ENCODE assay signal across 8 mouse cellular contexts in the genomic region with DNA sequence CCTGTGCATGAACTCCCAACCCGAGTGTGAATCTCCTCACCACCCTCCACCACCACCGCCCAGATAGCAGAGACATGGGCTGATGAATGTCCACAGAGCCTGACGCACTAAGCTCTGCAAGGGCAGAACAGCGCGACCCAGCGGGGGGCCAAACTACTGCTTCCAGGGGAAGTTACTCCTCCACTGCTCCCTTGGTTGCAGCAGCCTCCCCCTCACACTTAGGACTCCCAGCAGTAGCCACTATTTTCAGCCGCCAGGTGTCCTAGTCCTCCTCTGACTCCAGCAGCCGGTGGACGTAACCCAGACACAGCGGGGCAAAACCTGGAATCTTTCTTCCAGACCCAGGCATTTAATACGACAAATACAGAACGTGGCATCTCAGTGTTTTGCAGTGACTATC. TPM values are rescaled to one million over a fixed set of nuclear protein-coding genes. Genes with fewer than 3 reads are reported as not detected.
DNase-seq lines count a peak whose midpoint lies in the region; ATAC-seq and TF ChIP-seq lines count a peak whose summit lies in the region.

No protein-coding gene starts in this region.

- no peak for TF ChIP-seq EP300 in liver, embryonic 14.5 days (IDR thresholded peaks at IDR 0.05; ENCODE audit: low read depth)

- H3K27me3 ChIP-seq in liver, embryonic 14.5 days (ENCODE audit: control insufficient read depth, insufficient read depth, low read length): no peaks in the 10 kb centered on the region
- no peaks in the 10 kb centered on the region for H3K27me3 ChIP-seq in liver, embryonic 12.5 days (replicated peaks)
- no peaks in the 10 kb centered on the region for H3K27me3 ChIP-seq in heart, embryonic 13.5 days (replicated peaks)
- no peaks in the 10 kb centered on the region for H3K27me3 ChIP-seq in limb, embryonic 10.5 days (ENCODE audit: low read depth, poor library complexity, severe bottlenecking)

- H3K4me2 ChIP-seq in liver, embryonic 14.5 days (ENCODE audit: low read depth): no peak overlapping the region
- no peak overlapping the region for H3K4me2 ChIP-seq in liver, embryonic 12.5 days
- H3K4me2 ChIP-seq in heart, embryonic 13.5 days: peak overlapping the region; percentile 1; the same call in 1 of the 2 replicates

- TF ChIP-seq CTCF in liver, embryonic 14.5 days (IDR thresholded peaks at IDR 0.05; ENCODE audit: low read depth): peak; percentile 32

- H3K9ac ChIP-seq in liver, embryonic 14.5 days (replicated peaks): no peak overlapping the region
- H3K9ac ChIP-seq in liver, embryonic 12.5 days: no peak overlapping the region
- H3K9ac ChIP-seq in heart, embryonic 13.5 days: no peak overlapping the region

- ATAC-seq in liver, embryonic 14.5 days (ENCODE audit: insufficient read depth): no peak
- ATAC-seq in liver, embryonic 12.5 days: no peak
- no peak for ATAC-seq in heart, embryonic 13.5 days (ENCODE audit: extremely low read depth, insufficient number of reproducible peaks, low FRiP score, low TSS enrichment)

- peaks cover 0 to 5% of the 10 kb centered on the region in 2 experiments; a peak in 1 of 4 replicates for H3K4me1 ChIP-seq in liver, embryonic 14.5 days (replicated peaks; ENCODE audit: control insufficient read depth in 2 of 2, insufficient read depth in 2 of 2, low read length in 1 of 2)
- H3K4me1 ChIP-seq in liver, embryonic 12.5 days: no peaks in the 10 kb centered on the region
- peaks cover 6% of the 10 kb centered on the region; the same call in 1 of the 2 replicates for H3K4me1 ChIP-seq in heart, embryonic 13.5 days
- peaks cover 4% of the 10 kb centered on the region; the same call in 1 of the 2 replicates for H3K4me1 ChIP-seq in limb, embryonic 10.5 days

- no peak overlapping the region for H3K4me3 ChIP-seq in liver, embryonic 14.5 days (ENCODE audit: insufficient read depth in 1 of 2, low read depth in 2 of 2, low read length in 2 of 2)
- H3K4me3 ChIP-seq in liver, embryonic 12.5 days: no peak overlapping the region
- H3K4me3 ChIP-seq in heart, embryonic 13.5 days: no peak overlapping the region
- no peak overlapping the region for H3K4me3 ChIP-seq in limb, embryonic 10.5 days

- H3K36me3 ChIP-seq in liver, embryonic 14.5 days (replicated peaks; ENCODE audit: control insufficient read depth, insufficient read depth, low read depth): no peaks in the 10 kb centered on the region
- H3K36me3 ChIP-seq in liver, embryonic 12.5 days: no peaks in the 10 kb centered on the region
- H3K36me3 ChIP-seq in heart, embryonic 13.5 days: no peaks in the 10 kb centered on the region
- H3K36me3 ChIP-seq in limb, embryonic 10.5 days: no peaks in the 10 kb centered on the region

- no peaks in the 10 kb centered on the region for H3K9me3 ChIP-seq in liver, embryonic 14.5 days (ENCODE audit: control insufficient read depth, low read length)
- H3K9me3 ChIP-seq in liver, embryonic 12.5 days (replicated peaks): no peaks in the 10 kb centered on the region
- H3K9me3 ChIP-seq in heart, embryonic 13.5 days: no peaks in the 10 kb centered on the region
- H3K9me3 ChIP-seq in limb, embryonic 10.5 days (replicated peaks): no peaks in the 10 kb centered on the region

- no peak overlapping the region for H3K27ac ChIP-seq in liver, embryonic 14.5 days
- H3K27ac ChIP-seq in liver, embryonic 12.5 days: no peak overlapping the region
- no peak overlapping the region for H3K27ac ChIP-seq in heart, embryonic 13.5 days (replicated peaks)
- no peak overlapping the region for H3K27ac ChIP-seq in limb, embryonic 10.5 days

- DNase-seq in adrenal gland, postnatal 36 days: peak; percentile 8 to 10
- DNase-seq in adrenal gland, adult 18-20 months (ENCODE audit: low spot score in 2 of 2): no peak
- no peak for DNase-seq in liver, embryonic 14.5 days (ENCODE audit: low read depth in 3 of 3, low spot score in 3 of 3)
- DNase-seq in limb, embryonic 10.5 days (ENCODE audit: low spot score): peak; percentile 42
- no peak for DNase-seq in spleen, postnatal 14 days (ENCODE audit: low spot score in 2 of 2)
- no peak for DNase-seq in layer of hippocampus, postnatal 25 days (ENCODE audit: extremely low spot score in 1 of 2, low spot score in 1 of 2)

- WGBS in liver, embryonic 14.5 days (ENCODE audit: insufficient replicate concordance): 23% methylated on average over 12 of the region's 12 CpGs
- whole genome bisulfite sequencing in liver, embryonic 12.5 days (ENCODE audit: insufficient replicate concordance): 24% methylated on average over 12 of the region's 12 CpGs
- WGBS in heart, embryonic 13.5 days: 16% methylated on average over 12 of the region's 12 CpGs
- 13% methylated on average over 12 of the region's 12 CpGs for WGBS in limb, embryonic 10.5 days

RNA-seq across cellular contexts. Expression of a gene that starts 34.5 kb away (rescaled TPM):
- 10 to 100 TPM; 47.9 to 52.5 TPM for total RNA-seq in adrenal gland, postnatal 36 days (2021)
- 10 to 100 TPM; 41.5 to 44.8 TPM for total RNA-seq in adrenal gland, adult 18-20 months (2021)
- 7.4 and 8.0 TPM in 2 replicates for polyA plus RNA-seq in liver, embryonic 14.5 days (2012; rRNA removed)
- 9.4 and 10.6 TPM in 2 replicates for polyA plus RNA-seq in liver, embryonic 14.5 days (2014; fragmentation: Nextera tagmentation; extraction: Ambion mirVana)
- 15.4 and 16.4 TPM in 2 replicates for polyA plus RNA-seq in liver, embryonic 12.5 days (2016; fragmentation: Nextera tagmentation; extraction: Ambion mirVana)
- 12.1 and 17.3 TPM in 2 replicates for polyA plus RNA-seq in heart, embryonic 13.5 days (2015; fragmentation: Nextera tagmentation; extraction: Ambion mirVana)
- 36.7 and 46.7 TPM in 2 replicates for polyA plus RNA-seq in limb, embryonic 10.5 days (2016; fragmentation: Nextera tagmentation; extraction: Ambion mirVana)
- total RNA-seq in layer of hippocampus, postnatal 25 days (2021): 10 to 100 TPM; 85.9 to 88.6 TPM

RNA-seq across cellular contexts. Expression of a gene that starts 56.1 kb away (rescaled TPM):
- under 1 TPM; 0.59 to 0.76 TPM for total RNA-seq in adrenal gland, postnatal 36 days (2021)
- total RNA-seq in adrenal gland, adult 18-20 months (2021): under 1 TPM; 0.46 to 0.64 TPM
- 0.06 and 0.10 TPM in 2 replicates for polyA plus RNA-seq in liver, embryonic 14.5 days (2012; rRNA removed)
- 0.04 and 0.11 TPM in 2 replicates for polyA plus RNA-seq in liver, embryonic 14.5 days (2014; fragmentation: Nextera tagmentation; extraction: Ambion mirVana)
- 0.18 and 0.31 TPM in 2 replicates for polyA plus RNA-seq in liver, embryonic 12.5 days (2016; fragmentation: Nextera tagmentation; extraction: Ambion mirVana)
- 1.2 and 1.3 TPM in 2 replicates for polyA plus RNA-seq in heart, embryonic 13.5 days (2015; fragmentation: Nextera tagmentation; extraction: Ambion mirVana)
- 2.8 and 4.4 TPM in 2 replicates for polyA plus RNA-seq in limb, embryonic 10.5 days (2016; fragmentation: Nextera tagmentation; extraction: Ambion mirVana)
- 1 to 10 TPM; 6.2 to 6.7 TPM for total RNA-seq in layer of hippocampus, postnatal 25 days (2021)

Comparison
In these comparisons a context has a peak if more than half of its experiments do, and no peak if none do; other contexts are left out.
1. DNase-seq: peak in adrenal gland, postnatal 36 days (2 of 2) and limb, embryonic 10.5 days (single experiment); none in adrenal gland, adult 18-20 months (0 of 2), liver, embryonic 14.5 days (0 of 3), spleen, postnatal 14 days (0 of 2) and layer of hippocampus, postnatal 25 days (0 of 2).